Mouse (Mus musculus) cortical plate, adult 2 months (tissue): ENCODE measurements at regions not wholly inside any gene's neighbourhood (a gene's known extent, or its start where the extent isn't known, plus 50 kb on each side); places are given as distances from the start of the nearest gene placed in this dataset.

ENCODE experiments used
- CTCF ChIP-seq: fragments of 200-500 bp; IDR thresholded peaks from 2 replicates; pipeline ENCODE4 v1.5.1; 2011; ENCODE audit warnings: mild to moderate bottlenecking, control low read depth, low read length; ENCODE audit not compliant: insufficient read depth; ENCODE audit errors: extremely low read depth
- POLR2A ChIP-seq: fragments of 200-500 bp; IDR thresholded peaks from 2 replicates; pipeline ENCODE4 v1.6.1; 2011; ENCODE audit warnings: mild to moderate bottlenecking, low read length, control low read depth; ENCODE audit not compliant: insufficient read depth; ENCODE audit errors: extremely low read depth

DNA sequence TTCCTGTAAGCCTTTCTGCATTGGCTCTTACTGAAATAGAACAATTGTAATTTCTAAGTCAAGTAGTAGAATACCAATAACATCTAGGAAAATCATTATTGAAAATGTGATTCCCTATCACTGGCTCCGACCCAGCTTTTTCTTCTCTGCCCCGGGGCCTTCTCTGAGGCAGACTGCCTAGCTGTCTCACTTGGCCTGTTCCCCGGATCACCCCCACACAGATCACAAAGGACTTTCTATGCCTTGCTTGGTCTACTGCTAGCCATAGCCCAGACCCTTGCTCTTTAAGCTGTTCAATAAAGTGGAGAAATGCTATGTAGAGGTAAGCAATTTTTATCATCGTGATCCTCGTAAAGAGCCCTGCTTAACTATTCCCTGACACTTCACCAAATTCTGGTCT is 212.1 kb downstream of the Adamts15 start:
- TF ChIP-seq CTCF = no peak
- TF ChIP-seq POLR2A = no peak
